Mouse (Mus musculus) forebrain, embryonic 14.5 days (tissue): ENCODE results near the gene Bcar3. TPM values are rescaled to one million over a fixed set of nuclear protein-coding genes. Genes with fewer than 3 reads are reported as not detected.

Source experiments
- ATAC-seq: fragments of 200-750 bp; cut with Nextera tagmentation; 2 replicates; pipeline ENCODE4 v1.8.0; 2017; ENCODE audit warnings: mild to moderate bottlenecking, moderate library complexity
- DNase-seq: peaks from one replicate; pipeline ENCODE4 v3.0.0-alpha.2; 2015; ENCODE audit warnings: low spot score
- H3K27ac ChIP-seq: fragments of 300-500 bp; sonication (generic); 2 replicates; pipeline ENCODE4 v1.5.1; 2014; ENCODE audit warnings: low read depth, mild to moderate bottlenecking, control low read depth, low read length, moderate library complexity
- H3K27me3 ChIP-seq: fragments of 300-500 bp; sonication (generic); replicated peaks from 2 replicates; pipeline ENCODE4 v1.6.1; 2014; ENCODE audit warnings: low read length, control low read depth, mixed read lengths; ENCODE audit not compliant: control insufficient read depth, insufficient read depth
- H3K36me3 ChIP-seq: fragments of 300-500 bp; sonication (generic); 2 replicates; pipeline ENCODE4 v1.6.1; 2014; ENCODE audit warnings: low read length, control low read depth; ENCODE audit not compliant: control insufficient read depth, insufficient read depth
- H3K4me1 ChIP-seq: fragments of 300-500 bp; sonication (generic); 2 replicates; pipeline ENCODE4 v1.6.1; 2014; ENCODE audit warnings: antibody characterized with exemption, low read length, control low read depth; ENCODE audit not compliant: control insufficient read depth, insufficient read depth
- H3K4me2 ChIP-seq: fragments of 300-500 bp; sonication (generic); 2 replicates; pipeline ENCODE4 v1.6.1; 2014; ENCODE audit warnings: mild to moderate bottlenecking, control low read depth, low read length
- H3K4me3 ChIP-seq: fragments of 300-500 bp; sonication (generic); 2 replicates; pipeline ENCODE4 v1.5.1; 2014; ENCODE audit warnings: low read depth, low read length, control low read depth
- H3K9ac ChIP-seq: fragments of 300-500 bp; sonication (generic); 2 replicates; pipeline ENCODE4 v1.6.1; 2014; ENCODE audit warnings: mild to moderate bottlenecking, low read length, control low read depth, moderate library complexity
- H3K9me3 ChIP-seq: fragments of 300-500 bp; sonication (generic); replicated peaks from 2 replicates; pipeline ENCODE4 v1.6.1; 2016; ENCODE audit warnings: low read length, control low read depth, mixed read lengths; ENCODE audit not compliant: control insufficient read depth
- WGBS: fragments of 180-500 bp; shearing (Covaris S2); extraction: QIAGEN DNeasy Blood & Tissue Kit; methylation state at CpG from one replicate; pipeline ENCODE4 v1.1.7; 2014; 5-methylcytosine and 5-hydroxymethylcytosine counted together
- polyA plus RNA-seq: library from polyadenylated mRNA; unstranded; fragments of >200 nt; fragmentation: Nextera tagmentation; extraction: Ambion mirVana; gene quantifications from 2 replicates; pipeline ENCODE4 v1.2.1, GENCODE M21; 2014

Bcar3 gene
- polyA plus RNA-seq, 1 experiment from 2014 or later: 4.2 TPM

- H3K9ac ChIP-seq: no peak overlapping the region
- H3K4me3 ChIP-seq: no peak overlapping the region
- no peak for ATAC-seq
- H3K27ac ChIP-seq: no peak overlapping the region
- H3K4me2 ChIP-seq: no peak overlapping the region
- no peaks in the 10 kb centered on the region for H3K36me3 ChIP-seq
- H3K9me3 ChIP-seq: no peaks in the 10 kb centered on the region
- no peaks in the 10 kb centered on the region for H3K27me3 ChIP-seq
- 91% methylated on average over 6 of the region's 6 CpGs for WGBS
- DNase-seq: no peak
- H3K4me1 ChIP-seq: no peaks in the 10 kb centered on the region
These were observed 29.9 kb downstream of the Bcar3 start for GRCm38 (mm10) chr3:122323841-122324240.

GRCm38 (mm10) chr3:122324528-122324927 lies 30.6 kb downstream of the Bcar3 start:
- 90% methylated on average over 3 of the region's 3 CpGs for WGBS
- DNase-seq: no peak
- ATAC-seq: no peak
- no peak overlapping the region for H3K4me3 ChIP-seq
- H3K4me1 ChIP-seq: no peaks in the 10 kb centered on the region
- H3K4me2 ChIP-seq: no peak overlapping the region
- no peaks in the 10 kb centered on the region for H3K9me3 ChIP-seq
- H3K27me3 ChIP-seq: no peaks in the 10 kb centered on the region
- no peaks in the 10 kb centered on the region for H3K36me3 ChIP-seq
- H3K27ac ChIP-seq: no peak overlapping the region
- H3K9ac ChIP-seq: no peak overlapping the region

- no peaks in the 10 kb centered on the region for H3K9me3 ChIP-seq
- no peaks in the 10 kb centered on the region for H3K4me1 ChIP-seq
- no peak overlapping the region for H3K4me3 ChIP-seq
- H3K4me2 ChIP-seq: no peak overlapping the region
- WGBS: 87% methylated on average over 12 of the region's 12 CpGs
- no peak overlapping the region for H3K9ac ChIP-seq
- H3K36me3 ChIP-seq: no peaks in the 10 kb centered on the region
- H3K27me3 ChIP-seq: no peaks in the 10 kb centered on the region
- H3K27ac ChIP-seq: no peak overlapping the region
- ATAC-seq (no peak), DNase-seq (no peak)
These were observed 36.5 kb downstream of the Bcar3 start for GRCm38 (mm10) chr3:122330484-122330883.

GRCm38 (mm10) chr3:122333493-122333892 lies 39.6 kb downstream of the Bcar3 start:
- no peaks in the 10 kb centered on the region for H3K4me1 ChIP-seq
- no peaks in the 10 kb centered on the region for H3K36me3 ChIP-seq
- H3K9me3 ChIP-seq: no peaks in the 10 kb centered on the region
- DNase-seq (no peak), ATAC-seq (no peak)
- H3K9ac ChIP-seq: no peak overlapping the region
- H3K27me3 ChIP-seq: no peaks in the 10 kb centered on the region
- 8% methylated on average over 4 of the region's 4 CpGs for WGBS
- H3K27ac ChIP-seq: no peak overlapping the region
- no peak overlapping the region for H3K4me3 ChIP-seq
- no peak overlapping the region for H3K4me2 ChIP-seq

GRCm38 (mm10) chr3:122333902-122334301 lies 40.0 kb downstream of the Bcar3 start:
- no peak overlapping the region for H3K27ac ChIP-seq
- ATAC-seq: no peak
- H3K36me3 ChIP-seq: no peaks in the 10 kb centered on the region
- no peak overlapping the region for H3K9ac ChIP-seq
- no peaks in the 10 kb centered on the region for H3K9me3 ChIP-seq
- 53% methylated on average over 7 of the region's 7 CpGs for WGBS
- H3K27me3 ChIP-seq: no peaks in the 10 kb centered on the region
- H3K4me1 ChIP-seq: no peaks in the 10 kb centered on the region
- DNase-seq: no peak
- H3K4me2 ChIP-seq: no peak overlapping the region
- no peak overlapping the region for H3K4me3 ChIP-seq

- no peak for DNase-seq
- no peaks in the 10 kb centered on the region for H3K9me3 ChIP-seq
- no peaks in the 10 kb centered on the region for H3K27me3 ChIP-seq
- H3K27ac ChIP-seq: no peak overlapping the region
- WGBS: 86% methylated on average over 7 of the region's 7 CpGs
- no peaks in the 10 kb centered on the region for H3K36me3 ChIP-seq
- no peak overlapping the region for H3K4me3 ChIP-seq
- no peak for ATAC-seq
- H3K9ac ChIP-seq: no peak overlapping the region
- no peaks in the 10 kb centered on the region for H3K4me1 ChIP-seq
- H3K4me2 ChIP-seq: no peak overlapping the region
These were observed 40.4 kb downstream of the Bcar3 start for GRCm38 (mm10) chr3:122334375-122334774.

GRCm38 (mm10) chr3:122336030-122336429 lies 42.1 kb downstream of the Bcar3 start:
- H3K36me3 ChIP-seq: no peaks in the 10 kb centered on the region
- H3K9ac ChIP-seq: no peak overlapping the region
- no peaks in the 10 kb centered on the region for H3K4me1 ChIP-seq
- WGBS: 85% methylated on average over 4 of the region's 4 CpGs
- H3K27me3 ChIP-seq: no peaks in the 10 kb centered on the region
- no peak overlapping the region for H3K4me2 ChIP-seq
- ATAC-seq (no peak), DNase-seq (no peak)
- H3K27ac ChIP-seq: no peak overlapping the region
- no peaks in the 10 kb centered on the region for H3K9me3 ChIP-seq
- no peak overlapping the region for H3K4me3 ChIP-seq

GRCm38 (mm10) chr3:122337992-122338391 lies 44.1 kb downstream of the Bcar3 start:
- Histone ChIP-seq H3K4me3 (no peak overlapping the region), H3K9ac (no peak overlapping the region), H3K4me1 (no peaks in the 10 kb centered on the region), H3K27ac (no peak overlapping the region), H3K9me3 (no peaks in the 10 kb centered on the region), H3K27me3 (no peaks in the 10 kb centered on the region), H3K36me3 (no peaks in the 10 kb centered on the region), H3K4me2 (no peak overlapping the region)
- 78% methylated on average over 5 of the region's 5 CpGs for WGBS
- ATAC-seq (no peak), DNase-seq (no peak)

GRCm38 (mm10) chr3:122338897-122339296 lies 45.0 kb downstream of the Bcar3 start:
- DNase-seq: no peak

More at GRCm38 (mm10) chr3:122338897-122339296, 45.0 kb downstream of the Bcar3 start:
- Histone ChIP-seq H3K36me3 (no peaks in the 10 kb centered on the region), H3K4me3 (no peak overlapping the region), H3K27ac (no peak overlapping the region), H3K9me3 (no peaks in the 10 kb centered on the region), H3K27me3 (no peaks in the 10 kb centered on the region), H3K4me2 (no peak overlapping the region), H3K4me1 (no peaks in the 10 kb centered on the region), H3K9ac (no peak overlapping the region)
- WGBS: 93% methylated on average over 7 of the region's 7 CpGs
- no peak for ATAC-seq
